Mouse (Mus musculus): Measurements from ENCODE around the gene Gm21586. TPM values are rescaled to one million over a fixed set of nuclear protein-coding genes. Genes with fewer than 3 reads are reported as not detected.

Gm21586 gene
- not detected in 2 replicates for polyA plus RNA-seq (2015; fragmentation: Nextera tagmentation; extraction: Ambion mirVana)

GRCm38 (mm10) chr4:42439078-42439477 lies at the start of gene Gm21586:
Gene Gm21586, plus strand, starts transcription at chr4:42439378.

GRCm38 (mm10) chr4:42466452-42466851 lies 27.3 kb downstream of the Gm21586 start, which contains the start of gene Gm2163:
Gene Gm2163, plus strand, starts transcription at chr4:42466752.

Other genes with a start within 250 kb of the Gm21586 start
- not detected in 2 replicates for gene Gm10600, start 198.7 kb upstream of the Gm21586 start, polyA plus RNA-seq (2015; fragmentation: Nextera tagmentation; extraction: Ambion mirVana)
- not detected in 2 replicates for gene Ccl21b, start 183.6 kb upstream of the Gm21586 start, polyA plus RNA-seq (2015; fragmentation: Nextera tagmentation; extraction: Ambion mirVana)
- not detected in 2 replicates for gene Gm21953, start 145.1 kb upstream of the Gm21586 start, polyA plus RNA-seq (2015; fragmentation: Nextera tagmentation; extraction: Ambion mirVana)
- gene Fam205a3, start 121.0 kb upstream of the Gm21586 start, polyA plus RNA-seq (2015; fragmentation: Nextera tagmentation; extraction: Ambion mirVana) = 0.04 TPM in 1 of 2 replicates, not detected in the other
- not detected in 2 replicates for gene Gm2163, start 27.4 kb downstream of the Gm21586 start, polyA plus RNA-seq (2015; fragmentation: Nextera tagmentation; extraction: Ambion mirVana)
- 0.04 TPM in 1 of 2 replicates, not detected in the other for gene Fam205a2, start 88.8 kb downstream of the Gm21586 start, polyA plus RNA-seq (2015; fragmentation: Nextera tagmentation; extraction: Ambion mirVana)
- not detected in 2 replicates for gene Gm10591, start 172.8 kb downstream of the Gm21586 start, polyA plus RNA-seq (2015; fragmentation: Nextera tagmentation; extraction: Ambion mirVana)
- 0.25 TPM in 1 of 2 replicates, not detected in the other for gene Gm2564, start 190.3 kb downstream of the Gm21586 start, polyA plus RNA-seq (2015; fragmentation: Nextera tagmentation; extraction: Ambion mirVana)
- not detected in 2 replicates for gene Ccl27b, start 215.9 kb downstream of the Gm21586 start, polyA plus RNA-seq (2015; fragmentation: Nextera tagmentation; extraction: Ambion mirVana)
- 0.12 TPM in 1 of 2 replicates, not detected in the other for gene Il11ra2, start 222.5 kb downstream of the Gm21586 start, polyA plus RNA-seq (2015; fragmentation: Nextera tagmentation; extraction: Ambion mirVana)

Measured in urinary bladder, postnatal 0 days (tissue).